Mouse (Mus musculus): ENCODE results near the gene Glod4. TPM values are rescaled to one million over a fixed set of nuclear protein-coding genes. Genes with fewer than 3 reads are reported as not detected.
A peak's percentile ranks its signal among the peaks of the same experiment; 100 is the strongest.

Glod4 gene
- polyA plus RNA-seq, 1 experiment from 2014 or later, result 141 TPM

DNA sequence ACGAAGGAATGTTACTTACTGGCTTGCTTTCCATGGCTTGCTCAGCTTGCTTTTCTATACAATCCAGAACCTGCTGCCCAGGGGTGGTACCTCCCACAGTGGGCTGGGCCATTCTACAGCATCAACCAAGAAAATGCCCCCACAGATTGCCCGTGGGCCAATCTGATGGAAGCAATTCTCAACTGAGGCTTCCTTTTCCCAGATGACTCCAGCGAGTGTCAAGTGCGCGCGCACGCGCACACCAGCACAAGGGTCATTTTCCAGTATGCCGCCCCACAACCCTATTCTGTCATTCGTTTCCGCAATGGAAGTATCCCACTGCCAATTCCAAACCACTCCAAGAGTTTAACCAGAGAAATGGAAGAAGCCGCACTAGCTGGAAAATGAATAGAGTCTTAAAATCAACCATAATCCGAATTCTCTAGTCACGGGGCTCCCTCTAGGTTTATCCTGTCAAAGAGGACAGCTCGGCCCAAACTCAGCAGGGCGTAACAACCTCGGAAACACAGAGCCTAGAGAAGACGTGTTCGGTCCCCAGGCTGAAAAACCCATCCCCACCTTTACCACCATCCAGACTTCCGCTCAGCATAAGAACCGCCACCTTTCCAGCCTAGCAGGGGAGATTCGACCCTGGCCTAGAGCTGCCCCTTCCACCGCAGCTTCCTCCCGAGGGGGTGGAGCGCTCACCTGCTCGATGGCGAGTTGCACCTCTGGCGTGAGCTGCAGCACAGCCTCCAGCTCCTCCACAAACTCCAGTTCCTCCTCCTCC, 64.6 kb downstream of the Glod4 start:
- peak overlapping the region; percentile 78 for H3K27ac ChIP-seq (replicated peaks; ENCODE audit: low read depth, low read length)
- H3K27me3 ChIP-seq (ENCODE audit: control insufficient read depth, insufficient read depth, low read length), result no peaks in the 10 kb centered on the region
- peak overlapping the region; percentile 90 for H3K4me3 ChIP-seq (replicated peaks; ENCODE audit: low read depth, low read length)
- peaks cover 3% of the 10 kb centered on the region; the same call in 1 of the 2 replicates for H3K36me3 ChIP-seq (ENCODE audit: control insufficient read depth, insufficient read depth, low read length)
- WGBS, result 2% methylated on average over 28 of the region's 28 CpGs
- H3K4me1 ChIP-seq (ENCODE audit: control insufficient read depth, insufficient read depth, low read length), result peaks cover 13% of the 10 kb centered on the region
- peak overlapping the region; percentile 94 for H3K4me2 ChIP-seq (ENCODE audit: low read length)
- H3K9me3 ChIP-seq (ENCODE audit: control insufficient read depth, low read length), result no peaks in the 10 kb centered on the region
- DNase-seq (peak; percentile 74), ATAC-seq (ENCODE audit: low FRiP score, low TSS enrichment) (peak; percentile 55; the same call in 1 of the 2 replicates)
- H3K9ac ChIP-seq (replicated peaks; ENCODE audit: low read length), result peak overlapping the region; percentile 76

- Histone ChIP-seq H3K27ac (replicated peaks; ENCODE audit: low read depth, low read length) (no peak overlapping the region; the same call in 1 of the 2 replicates), H3K4me2 (ENCODE audit: low read length) (no peak overlapping the region), H3K4me1 (ENCODE audit: control insufficient read depth, insufficient read depth, low read length) (no peaks in the 10 kb centered on the region), H3K27me3 (ENCODE audit: control insufficient read depth, insufficient read depth, low read length) (no peaks in the 10 kb centered on the region), H3K36me3 (ENCODE audit: control insufficient read depth, insufficient read depth, low read length) (peaks cover 23% of the 10 kb centered on the region), H3K4me3 (replicated peaks; ENCODE audit: low read depth, low read length) (no peak overlapping the region), H3K9me3 (ENCODE audit: control insufficient read depth, low read length) (no peaks in the 10 kb centered on the region), H3K9ac (replicated peaks; ENCODE audit: low read length) (no peak overlapping the region)
- DNase-seq (peak; percentile 27), ATAC-seq (ENCODE audit: low FRiP score, low TSS enrichment) (no peak)
- 56% methylated on average over 5 of the region's 5 CpGs for WGBS
Measured at GRCm38 (mm10) chr11:76170207-76170606, 73.3 kb downstream of the Glod4 start.

DNA sequence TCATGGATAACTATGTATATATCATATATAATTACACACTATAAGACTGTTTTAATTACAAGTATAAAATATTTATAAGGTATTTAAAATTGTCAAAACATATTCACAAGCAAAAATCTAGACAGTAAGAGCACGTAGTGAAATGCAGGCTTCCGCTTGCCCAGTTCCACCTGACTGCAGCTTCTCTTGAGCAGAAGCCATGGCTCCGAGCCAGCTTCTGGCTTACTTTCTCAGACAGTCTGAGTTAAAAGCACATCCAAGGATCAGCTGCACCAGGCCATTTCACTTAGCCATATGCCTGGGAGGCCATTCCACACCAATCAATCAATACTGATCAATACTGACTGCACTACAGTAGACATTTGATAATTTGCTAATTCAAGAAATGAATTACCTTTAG, 74.5 kb downstream of the Glod4 start:
- Histone ChIP-seq H3K27ac (replicated peaks; ENCODE audit: low read depth, low read length) (no peak overlapping the region), H3K9me3 (ENCODE audit: control insufficient read depth, low read length) (no peaks in the 10 kb centered on the region), H3K4me3 (replicated peaks; ENCODE audit: low read depth, low read length) (no peak overlapping the region), H3K4me2 (ENCODE audit: low read length) (no peak overlapping the region), H3K36me3 (ENCODE audit: control insufficient read depth, insufficient read depth, low read length) (peaks cover 29% of the 10 kb centered on the region), H3K4me1 (ENCODE audit: control insufficient read depth, insufficient read depth, low read length) (no peaks in the 10 kb centered on the region), H3K27me3 (ENCODE audit: control insufficient read depth, insufficient read depth, low read length) (no peaks in the 10 kb centered on the region), H3K9ac (replicated peaks; ENCODE audit: low read length) (no peak overlapping the region)
- ATAC-seq (ENCODE audit: low FRiP score, low TSS enrichment) (no peak), DNase-seq (peak; percentile 32)
- WGBS, result 75% methylated on average over 3 of the region's 3 CpGs

DNA sequence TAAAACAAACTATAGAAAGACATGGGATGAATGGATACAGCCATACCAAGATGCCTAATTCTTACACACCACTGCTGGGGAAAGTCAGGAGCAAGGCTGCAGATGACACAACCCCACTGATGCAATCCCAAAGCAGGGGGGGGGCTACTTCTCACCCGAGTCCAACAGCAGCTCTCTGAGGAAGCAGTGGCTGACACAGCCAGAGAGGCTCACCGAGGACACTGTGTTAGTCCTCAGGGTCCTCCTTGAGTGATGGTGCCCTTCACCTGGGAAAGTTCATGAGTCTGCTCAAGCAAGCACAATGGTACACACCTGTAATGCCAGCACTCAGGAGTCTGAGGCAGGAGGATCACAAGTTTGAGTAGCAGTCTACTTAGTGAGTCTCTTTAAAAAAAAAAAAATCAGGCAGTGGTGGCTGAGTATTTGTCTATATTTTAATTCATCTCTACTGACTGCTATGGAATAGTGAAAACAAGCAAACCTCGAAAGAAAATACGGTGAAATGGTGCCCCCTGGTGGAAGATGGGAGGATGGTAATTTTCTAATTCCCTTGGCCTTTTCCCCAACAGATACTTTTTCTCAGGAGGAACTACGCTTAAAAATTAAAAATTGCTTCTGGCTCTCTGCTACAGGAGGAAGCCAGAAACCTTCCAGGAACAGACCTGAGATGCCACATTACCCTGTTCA, 76.3 kb downstream of the Glod4 start:
- WGBS, result 34% methylated on average over 5 of the region's 5 CpGs
- ATAC-seq (ENCODE audit: low FRiP score, low TSS enrichment) (no peak), DNase-seq (peak; percentile 87)
- Histone ChIP-seq H3K36me3 (ENCODE audit: control insufficient read depth, insufficient read depth, low read length) (peaks cover 30% of the 10 kb centered on the region), H3K4me1 (ENCODE audit: control insufficient read depth, insufficient read depth, low read length) (no peaks in the 10 kb centered on the region), H3K4me3 (replicated peaks; ENCODE audit: low read depth, low read length) (no peak overlapping the region), H3K4me2 (ENCODE audit: low read length) (no peak overlapping the region), H3K9ac (replicated peaks; ENCODE audit: low read length) (no peak overlapping the region), H3K27ac (replicated peaks; ENCODE audit: low read depth, low read length) (no peak overlapping the region), H3K27me3 (ENCODE audit: control insufficient read depth, insufficient read depth, low read length) (no peaks in the 10 kb centered on the region), H3K9me3 (ENCODE audit: control insufficient read depth, low read length) (no peaks in the 10 kb centered on the region)

GRCm38 (mm10) chr11:76166657-76167056, 76.9 kb downstream of the Glod4 start:
- H3K4me2 ChIP-seq (ENCODE audit: low read length), result no peak overlapping the region
- ATAC-seq (ENCODE audit: low FRiP score, low TSS enrichment) (no peak), DNase-seq (no peak)

DNA sequence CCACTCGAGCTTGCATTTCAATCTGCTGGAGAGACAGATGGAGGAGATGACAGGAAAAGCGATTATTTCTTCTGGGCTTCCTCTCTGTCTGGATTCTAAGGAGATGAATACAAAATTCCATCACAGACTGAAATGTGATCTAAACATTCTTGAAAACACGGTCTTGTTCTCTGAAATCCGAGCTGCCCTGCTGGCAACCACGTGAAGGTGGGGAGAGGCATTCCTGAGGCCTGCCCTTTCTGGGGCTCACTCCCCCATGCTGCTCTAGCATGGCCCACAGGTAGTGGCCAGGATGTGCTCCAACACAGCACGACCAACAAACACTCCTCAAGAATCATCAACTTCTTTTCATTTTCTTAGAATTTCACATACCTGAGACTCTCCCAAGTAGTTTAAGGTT, 83.3 kb downstream of the Glod4 start:
- no peak for DNase-seq
- H3K27ac ChIP-seq (replicated peaks; ENCODE audit: low read depth, low read length), result no peak overlapping the region
- 72% methylated on average over 6 of the region's 6 CpGs for WGBS
- no peaks in the 10 kb centered on the region for H3K27me3 ChIP-seq (ENCODE audit: control insufficient read depth, insufficient read depth, low read length)
- H3K9ac ChIP-seq (replicated peaks; ENCODE audit: low read length), result no peak overlapping the region
- no peak overlapping the region for H3K4me2 ChIP-seq (ENCODE audit: low read length)
- no peaks in the 10 kb centered on the region for H3K9me3 ChIP-seq (ENCODE audit: control insufficient read depth, low read length)
- H3K4me1 ChIP-seq (ENCODE audit: control insufficient read depth, insufficient read depth, low read length), result no peaks in the 10 kb centered on the region
- no peak overlapping the region for H3K4me3 ChIP-seq (replicated peaks; ENCODE audit: low read depth, low read length)
- ATAC-seq (ENCODE audit: low FRiP score, low TSS enrichment), result no peak
- H3K36me3 ChIP-seq (ENCODE audit: control insufficient read depth, insufficient read depth, low read length), result peaks cover 76% of the 10 kb centered on the region

More at GRCm38 (mm10) chr11:76166657-76167056, 76.9 kb downstream of the Glod4 start:
- Histone ChIP-seq H3K4me1 (ENCODE audit: control insufficient read depth, insufficient read depth, low read length) (no peaks in the 10 kb centered on the region), H3K9ac (replicated peaks; ENCODE audit: low read length) (no peak overlapping the region), H3K36me3 (ENCODE audit: control insufficient read depth, insufficient read depth, low read length) (peaks cover 28% of the 10 kb centered on the region), H3K27ac (replicated peaks; ENCODE audit: low read depth, low read length) (no peak overlapping the region), H3K9me3 (ENCODE audit: control insufficient read depth, low read length) (no peaks in the 10 kb centered on the region), H3K27me3 (ENCODE audit: control insufficient read depth, insufficient read depth, low read length) (no peaks in the 10 kb centered on the region), H3K4me3 (replicated peaks; ENCODE audit: low read depth, low read length) (no peak overlapping the region)
- 97% methylated on average over 4 of the region's 4 CpGs for WGBS

DNA sequence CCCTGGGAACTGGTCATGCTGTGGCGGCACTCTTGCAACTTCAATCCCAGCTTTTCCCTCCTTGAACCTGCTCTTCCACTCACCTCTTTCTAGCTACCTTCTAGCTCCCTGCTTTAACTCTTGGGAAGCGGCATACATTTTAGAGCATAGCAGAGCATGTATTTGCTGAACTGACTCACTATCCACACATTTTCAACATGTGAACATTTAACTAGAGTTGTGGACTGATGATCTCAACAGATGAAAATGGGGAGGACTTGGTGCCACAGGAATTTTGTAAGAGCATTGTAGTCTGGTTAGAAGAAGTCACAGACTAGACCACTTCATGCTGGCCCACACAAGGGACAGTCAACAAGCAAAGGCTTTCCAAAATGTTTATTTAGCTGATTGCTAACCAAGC, 85.2 kb downstream of the Glod4 start:
- no peak for ATAC-seq (ENCODE audit: low FRiP score, low TSS enrichment)
- no peak for DNase-seq
- no peak overlapping the region for H3K4me2 ChIP-seq (ENCODE audit: low read length)

DNA sequence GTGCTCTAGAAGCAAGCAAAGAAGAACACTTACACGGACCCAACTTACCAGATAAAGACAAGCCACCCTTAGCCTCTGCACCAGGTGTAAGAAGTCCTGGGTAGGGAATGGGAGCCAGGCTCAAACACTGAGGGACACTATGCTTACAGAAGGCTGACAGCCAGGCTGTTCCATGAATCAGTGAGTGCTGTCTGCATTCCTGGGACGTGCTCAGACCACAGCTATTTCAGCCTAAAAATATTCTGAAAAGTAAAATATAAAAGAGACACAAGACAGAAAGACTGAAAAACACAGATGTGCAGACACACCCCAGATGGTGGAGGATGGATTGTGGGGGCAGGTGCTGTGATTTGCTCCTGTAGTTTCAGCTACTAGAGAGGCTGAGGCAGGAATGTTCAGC, 88.7 kb downstream of the Glod4 start:
- H3K9ac ChIP-seq (replicated peaks; ENCODE audit: low read length), result no peak overlapping the region
- no peaks in the 10 kb centered on the region for H3K4me1 ChIP-seq (ENCODE audit: control insufficient read depth, insufficient read depth, low read length)
- peaks cover 55% of the 10 kb centered on the region for H3K36me3 ChIP-seq (ENCODE audit: control insufficient read depth, insufficient read depth, low read length)
- H3K4me2 ChIP-seq (ENCODE audit: low read length), result no peak overlapping the region
- no peak overlapping the region for H3K4me3 ChIP-seq (replicated peaks; ENCODE audit: low read depth, low read length)
- no peak for ATAC-seq (ENCODE audit: low FRiP score, low TSS enrichment)
- H3K27ac ChIP-seq (replicated peaks; ENCODE audit: low read depth, low read length), result no peak overlapping the region
- no peaks in the 10 kb centered on the region for H3K9me3 ChIP-seq (ENCODE audit: control insufficient read depth, low read length)
- 93% methylated on average over 2 of the region's 2 CpGs for WGBS
- no peaks in the 10 kb centered on the region for H3K27me3 ChIP-seq (ENCODE audit: control insufficient read depth, insufficient read depth, low read length)
- no peak for DNase-seq

More for the DNA sequence above, 85.2 kb downstream of the Glod4 start:
- H3K4me1 ChIP-seq (ENCODE audit: control insufficient read depth, insufficient read depth, low read length), result no peaks in the 10 kb centered on the region
- H3K27me3 ChIP-seq (ENCODE audit: control insufficient read depth, insufficient read depth, low read length), result no peaks in the 10 kb centered on the region
- H3K36me3 ChIP-seq (ENCODE audit: control insufficient read depth, insufficient read depth, low read length), result peaks cover 79% of the 10 kb centered on the region
- H3K4me3 ChIP-seq (replicated peaks; ENCODE audit: low read depth, low read length), result no peak overlapping the region
- 95% methylated on average over 2 of the region's 2 CpGs for WGBS
- no peaks in the 10 kb centered on the region for H3K9me3 ChIP-seq (ENCODE audit: control insufficient read depth, low read length)
- no peak overlapping the region for H3K9ac ChIP-seq (replicated peaks; ENCODE audit: low read length)
- no peak overlapping the region for H3K27ac ChIP-seq (replicated peaks; ENCODE audit: low read depth, low read length)

GRCm38 (mm10) chr11:76154200-76154599, 89.3 kb downstream of the Glod4 start:
- Histone ChIP-seq H3K4me3 (replicated peaks; ENCODE audit: low read depth, low read length) (no peak overlapping the region), H3K9me3 (ENCODE audit: control insufficient read depth, low read length) (no peaks in the 10 kb centered on the region), H3K27me3 (ENCODE audit: control insufficient read depth, insufficient read depth, low read length) (no peaks in the 10 kb centered on the region), H3K4me2 (ENCODE audit: low read length) (no peak overlapping the region), H3K9ac (replicated peaks; ENCODE audit: low read length) (no peak overlapping the region), H3K36me3 (ENCODE audit: control insufficient read depth, insufficient read depth, low read length) (peaks cover 50% of the 10 kb centered on the region), H3K27ac (replicated peaks; ENCODE audit: low read depth, low read length) (no peak overlapping the region), H3K4me1 (ENCODE audit: control insufficient read depth, insufficient read depth, low read length) (no peaks in the 10 kb centered on the region)
- ATAC-seq (ENCODE audit: low FRiP score, low TSS enrichment) (no peak), DNase-seq (no peak)
- WGBS, result 97% methylated on average over 2 of the region's 2 CpGs

Data from midbrain, embryonic 14.5 days (tissue).